Mouse (Mus musculus) forebrain, embryonic 10.5 days (tissue): ENCODE data around the gene Vmn1r90. TPM values are rescaled to one million over a fixed set of nuclear protein-coding genes. Genes with fewer than 3 reads are reported as not detected.
"Not testable (repeated sequence)": the region's sequence is repeated elsewhere in the genome, so short reads cannot be mapped to it uniquely, and the experiment has no call there.

Source experiments
- DNase-seq: peaks from one replicate; pipeline ENCODE4 v3.0.0-alpha.2; 2017; ENCODE audit warnings: low spot score; ENCODE audit errors: extremely low spot score
- H3K27ac ChIP-seq: fragments of 300-500 bp; sonication (generic); 2 replicates; pipeline ENCODE4 v1.5.1; 2016; ENCODE audit warnings: mild to moderate bottlenecking
- H3K27me3 ChIP-seq: fragments of 300-500 bp; sonication (generic); 2 replicates; pipeline ENCODE4 v1.6.1; 2016; ENCODE audit warnings: mild to moderate bottlenecking; ENCODE audit not compliant: poor library complexity, severe bottlenecking
- H3K36me3 ChIP-seq: fragments of 300-500 bp; sonication (generic); replicated peaks from 2 replicates; pipeline ENCODE4 v1.6.1; 2016; ENCODE audit warnings: mild to moderate bottlenecking, moderate library complexity
- H3K4me1 ChIP-seq: fragments of 300-500 bp; sonication (generic); 2 replicates; pipeline ENCODE4 v1.6.1; 2016
- H3K4me3 ChIP-seq: fragments of 300-500 bp; sonication (generic); 2 replicates; pipeline ENCODE4 v1.5.1; 2016; ENCODE audit warnings: mild to moderate bottlenecking, moderate library complexity
- H3K9me3 ChIP-seq: fragments of 300-500 bp; sonication (generic); 2 replicates; pipeline ENCODE4 v1.6.1; 2016; ENCODE audit warnings: mild to moderate bottlenecking, moderate library complexity
- WGBS: fragments of 180-500 bp; shearing (Covaris S2); methylation state at CpG from one replicate; pipeline ENCODE4 v1.1.7; 2016; 5-methylcytosine and 5-hydroxymethylcytosine counted together
- polyA plus RNA-seq: library from polyadenylated mRNA; unstranded; fragments of >200 nt; fragmentation: Nextera tagmentation; extraction: Ambion mirVana; gene quantifications from 2 replicates; pipeline ENCODE4 v1.2.1, GENCODE M21; 2016

Vmn1r90 gene
- polyA plus RNA-seq, result 0.05 and 0.16 TPM in 2 replicates

- DNase-seq, result no peak
- Histone ChIP-seq H3K27me3 (no peaks in the 10 kb centered on the region), H3K27ac (no peak within 1 kb of the TSS), H3K4me3 (no peak within 1 kb of the TSS), H3K36me3 (no peaks in the 10 kb centered on the region), H3K9me3 (peaks cover 74% of the 10 kb centered on the region), H3K4me1 (no peaks in the 10 kb centered on the region)
- 67% methylated on average over 1 of the region's 1 CpGs for WGBS
Observed at GRCm38 (mm10) chr7:14563406-14563805, at the start of gene Vmn1r90. Gene Vmn1r90, minus strand, starts transcription at chr7:14563506.

GRCm38 (mm10) chr7:14593009-14593408 is 29.7 kb upstream of the Vmn1r90 start:
- not testable (repeated sequence) for DNase-seq, H3K4me1 ChIP-seq, H3K27me3 ChIP-seq, H3K27ac ChIP-seq, H3K36me3 ChIP-seq, H3K4me3 ChIP-seq
- H3K9me3 ChIP-seq, result peaks cover 82% of the 10 kb centered on the region
- 65% methylated on average over 8 of the region's 8 CpGs for WGBS

GRCm38 (mm10) chr7:14552284-14552683 is 11.0 kb downstream of the Vmn1r90 start:
- no peaks in the 10 kb centered on the region for H3K27me3 ChIP-seq
- peaks cover 77% of the 10 kb centered on the region for H3K9me3 ChIP-seq
- no peaks in the 10 kb centered on the region for H3K4me1 ChIP-seq
- H3K36me3 ChIP-seq, result no peaks in the 10 kb centered on the region
- H3K27ac ChIP-seq, result no peak overlapping the region
- no peak overlapping the region for H3K4me3 ChIP-seq
- WGBS, result 77% methylated on average over 1 of the region's 1 CpGs
- DNase-seq, result no peak

- Histone ChIP-seq H3K9me3 (peaks cover 73% of the 10 kb centered on the region), H3K4me3 (no peak overlapping the region), H3K36me3 (no peaks in the 10 kb centered on the region), H3K27ac (no peak overlapping the region), H3K4me1 (no peaks in the 10 kb centered on the region), H3K27me3 (no peaks in the 10 kb centered on the region)
- WGBS, result 77% methylated on average over 1 of the region's 1 CpGs
- no peak for DNase-seq
Observed at GRCm38 (mm10) chr7:14525280-14525679, 38.0 kb downstream of the Vmn1r90 start.

GRCm38 (mm10) chr7:14522636-14523035 is 40.7 kb downstream of the Vmn1r90 start:
- Histone ChIP-seq H3K36me3 (no peaks in the 10 kb centered on the region), H3K27ac (no peak overlapping the region), H3K9me3 (peaks cover 75% of the 10 kb centered on the region), H3K27me3 (no peaks in the 10 kb centered on the region), H3K4me1 (no peaks in the 10 kb centered on the region), H3K4me3 (no peak overlapping the region)
- WGBS, result 100% methylated on average over 1 of the region's 1 CpGs
- DNase-seq, result no peak

- Histone ChIP-seq H3K9me3 (peaks cover 83% of the 10 kb centered on the region), H3K4me3 (no peak overlapping the region), H3K27ac (no peak overlapping the region), H3K27me3 (no peaks in the 10 kb centered on the region), H3K4me1 (no peaks in the 10 kb centered on the region), H3K36me3 (no peaks in the 10 kb centered on the region)
- WGBS, result 78% methylated on average over 3 of the region's 3 CpGs
- no peak for DNase-seq
Observed at GRCm38 (mm10) chr7:14518301-14518700, 45.0 kb downstream of the Vmn1r90 start.

Other genes starting within 250 kb of the Vmn1r90 start
- gene Obox8, start 229.9 kb downstream of the Vmn1r90 start, polyA plus RNA-seq, result not detected in 2 replicates
- not detected in 2 replicates for gene Sult2a8, start 116.7 kb downstream of the Vmn1r90 start, polyA plus RNA-seq
- gene Sult2a7, start 69.3 kb downstream of the Vmn1r90 start, polyA plus RNA-seq, result not detected in 2 replicates
- not detected in 2 replicates for gene Obox7, start 96.0 kb upstream of the Vmn1r90 start, polyA plus RNA-seq